Mouse (Mus musculus) midbrain, embryonic 11.5 days (tissue): ENCODE measurements around the gene Fdx1l. TPM values are rescaled to one million over a fixed set of nuclear protein-coding genes. Genes with fewer than 3 reads are reported as not detected.

Source experiments
- microRNA counts: library from miRNA; unstranded; fragments of <30 nt; microRNA quantifications from one replicate; lab custom pipeline; 2015
- microRNA-seq: library from miRNA; unstranded; fragments of <30 nt; microRNA quantifications from one replicate; pipeline ENCODE4, GENCODE M21; 2017
- polyA plus RNA-seq: library from polyadenylated mRNA; unstranded; fragments of >200 nt; fragmentation: Nextera tagmentation; extraction: Ambion mirVana; gene quantifications from 2 replicates; pipeline ENCODE4 v1.2.1, GENCODE M21; 2014

Gene Fdx1l
- polyA plus RNA-seq, 1 experiment from 2014 or later: 50.4 TPM

MicroRNAs within 50 kb of the gene (microRNA counts, 519-probe panel; counts per million panel counts)
- not detected for microRNA mmu-miR-1900 (lab: Ali Mortazavi, UCI)

Small RNA genes lying within 50 kb of the gene (microRNA-seq; reads per million reads assigned to microRNA genes)
- not detected for gene Mir1900
- gene Mir7082: 2.5 reads per million, percentile 9 among the genes with 10 or more reads in this experiment

Other genes with a start within 250 kb of the Fdx1l start
- 0.45 and 0.66 TPM in 2 replicates for gene A230050P20Rik, start 205.0 kb downstream of the Fdx1l start, polyA plus RNA-seq
- 5.0 and 6.1 TPM in 2 replicates for gene Angptl6, start 193.9 kb downstream of the Fdx1l start, polyA plus RNA-seq
- 52.3 and 57.1 TPM in 2 replicates for gene Ppan, start 185.4 kb downstream of the Fdx1l start, polyA plus RNA-seq
- 348 and 354 TPM in 2 replicates for gene Eif3g, start 175.0 kb downstream of the Fdx1l start, polyA plus RNA-seq
- gene Dnmt1, start 113.7 kb downstream of the Fdx1l start, polyA plus RNA-seq: 67.4 and 73.3 TPM in 2 replicates
- 18.1 and 20.1 TPM in 2 replicates for gene S1pr2, start 96.8 kb downstream of the Fdx1l start, polyA plus RNA-seq
- 120 and 121 TPM in 2 replicates for gene Mrpl4, start 70.9 kb downstream of the Fdx1l start, polyA plus RNA-seq
- 3.9 and 4.0 TPM in 2 replicates for gene Icam1, start 57.6 kb downstream of the Fdx1l start, polyA plus RNA-seq
- 5.4 and 9.2 TPM in 2 replicates for gene Icam4, start 44.2 kb downstream of the Fdx1l start, polyA plus RNA-seq
- not detected in 2 replicates for gene Icam5, start 41.5 kb downstream of the Fdx1l start, polyA plus RNA-seq
- 0.86 and 2.1 TPM in 2 replicates for gene Zglp1, start 6.5 kb downstream of the Fdx1l start, polyA plus RNA-seq
- 0.75 and 1.3 TPM in 2 replicates for gene Gm49373, start 518 bp downstream of the Fdx1l start, polyA plus RNA-seq
- gene Gm38431, start 18.4 kb upstream of the Fdx1l start, polyA plus RNA-seq: 2.0 and 2.1 TPM in 2 replicates
- 66.0 and 76.1 TPM in 2 replicates for gene Raver1, start 18.4 kb upstream of the Fdx1l start, polyA plus RNA-seq
- 6.1 and 7.1 TPM in 2 replicates for gene Tyk2, start 57.6 kb upstream of the Fdx1l start, polyA plus RNA-seq
- 297 and 318 TPM in 2 replicates for gene Cdc37, start 76.4 kb upstream of the Fdx1l start, polyA plus RNA-seq
- gene Pde4a, start 92.1 kb upstream of the Fdx1l start, polyA plus RNA-seq: 5.0 and 6.5 TPM in 2 replicates
- gene Keap1, start 165.7 kb upstream of the Fdx1l start, polyA plus RNA-seq: 20.0 and 26.3 TPM in 2 replicates
- 0.19 and 0.21 TPM in 2 replicates for gene S1pr5, start 174.8 kb upstream of the Fdx1l start, polyA plus RNA-seq
- 37.2 and 45.8 TPM in 2 replicates for gene Atg4d, start 191.7 kb upstream of the Fdx1l start, polyA plus RNA-seq
- 13.2 and 16.3 TPM in 2 replicates for gene Kri1, start 214.4 kb upstream of the Fdx1l start, polyA plus RNA-seq
- gene Cdkn2d, start 217.8 kb upstream of the Fdx1l start, polyA plus RNA-seq: 70.6 and 71.9 TPM in 2 replicates
- gene Ap1m2, start 238.7 kb upstream of the Fdx1l start, polyA plus RNA-seq: 0.36 and 0.68 TPM in 2 replicates
- 53.9 and 58.6 TPM in 2 replicates for gene Slc44a2, start 247.1 kb upstream of the Fdx1l start, polyA plus RNA-seq